ENCODE assay signal across 8 mouse cellular contexts in genomic region chr11:96829813-96830538, GRCm38 (mm10). TPM values are rescaled to one million over a fixed set of nuclear protein-coding genes. Genes with fewer than 3 reads are reported as not detected.
DNase-seq lines count a peak whose midpoint lies in the region; ATAC-seq and TF ChIP-seq lines count a peak whose summit lies in the region.

TSS of gene Nfe2l1 (minus strand) at chr11:96829968.

- peak within 1 kb of the TSS; percentile 87 for H3K4me2 ChIP-seq in forebrain, embryonic 16.5 days (ENCODE audit: low read length)
- peak within 1 kb of the TSS; percentile 95 for H3K4me2 ChIP-seq in lung, embryonic 14.5 days

- under 1% methylated on average over 51 of the region's 51 CpGs for WGBS in forebrain, embryonic 16.5 days
- under 1% methylated on average over 51 of the region's 51 CpGs for WGBS in lung, embryonic 14.5 days
- whole genome bisulfite sequencing in olfactory bulb, adult 2 months = under 1% methylated on average over 51 of the region's 51 CpGs
- WGBS in thymus, adult 2 months = under 1% methylated on average over 51 of the region's 51 CpGs

- peaks cover 6% of the 10 kb centered on the region for H3K27me3 ChIP-seq in G1E (ENCODE audit: insufficient read depth, low read length)
- H3K27me3 ChIP-seq in forebrain, embryonic 16.5 days (replicated peaks; ENCODE audit: control insufficient read depth, insufficient read depth, low read length) = no peaks in the 10 kb centered on the region
- no peaks in the 10 kb centered on the region for H3K27me3 ChIP-seq in lung, embryonic 14.5 days (ENCODE audit: insufficient read depth, low read length)
- no peaks in the 10 kb centered on the region for H3K27me3 ChIP-seq in thymus, adult 2 months (ENCODE audit: control insufficient read depth, insufficient read depth, low read length)

- intact Hi-C loops in heart, postnatal 36 days (cut with DNase I) = loop anchor here (1.0 to 5.0 kb wide), 2 partner anchors 41 to 137 kb away; partner anchors contain the start of gene Cbx1

- H3K9me3 ChIP-seq in G1E (replicated peaks) = no peaks in the 10 kb centered on the region
- no peaks in the 10 kb centered on the region for H3K9me3 ChIP-seq in forebrain, embryonic 16.5 days (ENCODE audit: control insufficient read depth, low read length)
- no peaks in the 10 kb centered on the region for H3K9me3 ChIP-seq in lung, embryonic 14.5 days (ENCODE audit: low read depth, low read length)

- H3K4me3 ChIP-seq in G1E (ENCODE audit: low read depth, low read length) = peak within 1 kb of the TSS; percentile 88
- peak within 1 kb of the TSS; percentile 89 for H3K4me3 ChIP-seq in forebrain, embryonic 16.5 days (replicated peaks; ENCODE audit: low read length)
- peak within 1 kb of the TSS; percentile 98 for H3K4me3 ChIP-seq in layer of hippocampus, adult 2 months
- peak within 1 kb of the TSS; percentile 84 for H3K4me3 ChIP-seq in lung, embryonic 14.5 days (ENCODE audit: low read depth, low read length)
- peak within 1 kb of the TSS; percentile 88 for H3K4me3 ChIP-seq in olfactory bulb, adult 2 months (ENCODE audit: insufficient read depth, low read depth, low read length)
- H3K4me3 ChIP-seq in thymus, adult 2 months (ENCODE audit: control insufficient read depth, insufficient read depth, low read length) = peak within 1 kb of the TSS; percentile 93

- H3K4me1 ChIP-seq in G1E (ENCODE audit: insufficient read depth, low read depth, low read length) = peaks cover 54% of the 10 kb centered on the region
- peaks cover 43% of the 10 kb centered on the region for H3K4me1 ChIP-seq in forebrain, embryonic 16.5 days (replicated peaks; ENCODE audit: control insufficient read depth, insufficient read depth, low read length)
- peaks cover 26% of the 10 kb centered on the region for H3K4me1 ChIP-seq in lung, embryonic 14.5 days (ENCODE audit: insufficient read depth)
- H3K4me1 ChIP-seq in olfactory bulb, adult 2 months (ENCODE audit: control insufficient read depth, insufficient read depth, low read length) = peaks cover 15% of the 10 kb centered on the region
- H3K4me1 ChIP-seq in thymus, adult 2 months (replicated peaks; ENCODE audit: control insufficient read depth, insufficient read depth, low read length) = peaks cover 5% of the 10 kb centered on the region

- H3K27ac ChIP-seq in forebrain, embryonic 16.5 days (ENCODE audit: low read length) = peak within 1 kb of the TSS; percentile 93
- H3K27ac ChIP-seq in layer of hippocampus, adult 2 months = peak within 1 kb of the TSS; percentile 99
- H3K27ac ChIP-seq in lung, embryonic 14.5 days (ENCODE audit: low read depth) = peak within 1 kb of the TSS; percentile 99
- H3K27ac ChIP-seq in olfactory bulb, adult 2 months (ENCODE audit: insufficient read depth, low read depth, low read length) = peak within 1 kb of the TSS; percentile 98
- peak within 1 kb of the TSS; percentile 67 for H3K27ac ChIP-seq in thymus, adult 2 months (ENCODE audit: control insufficient read depth, insufficient read depth, low read length)

- peak within 1 kb of the TSS; percentile 88 for H3K9ac ChIP-seq in forebrain, embryonic 16.5 days (replicated peaks; ENCODE audit: low read depth, low read length)
- H3K9ac ChIP-seq in lung, embryonic 14.5 days = peak within 1 kb of the TSS; percentile 94

- no peak for TF ChIP-seq CTCF in G1E (IDR thresholded peaks at IDR 0.05; ENCODE audit: low read depth, low read length)
- TF ChIP-seq CTCF in layer of hippocampus, adult 2 months (conservative IDR thresholded peaks at IDR 0.05) = no peak
- TF ChIP-seq CTCF in lung, embryonic 14.5 days (IDR thresholded peaks at IDR 0.05; ENCODE audit: low read depth) = no peak
- no peak for TF ChIP-seq CTCF in olfactory bulb, adult 2 months (IDR thresholded peaks at IDR 0.05; ENCODE audit: insufficient read depth, low read depth, low read length)
- peak; percentile 26; the same call in 1 of the 2 replicates for TF ChIP-seq CTCF in thymus, adult 2 months (IDR thresholded peaks at IDR 0.05; ENCODE audit: borderline replicate concordance, control insufficient read depth, extremely low read depth, insufficient read depth, low read length, poor library complexity)

- TF ChIP-seq POLR2A in olfactory bulb, adult 2 months (IDR thresholded peaks at IDR 0.05; ENCODE audit: insufficient read depth, low read depth, low read length) = peak; percentile 46; the same call in 1 of the 2 replicates
- TF ChIP-seq POLR2A in thymus, adult 2 months (IDR thresholded peaks at IDR 0.05; ENCODE audit: control insufficient read depth, extremely low read depth, insufficient read depth, low read length, poor library complexity) = peak; percentile 82

- DNase-seq in G1E (ENCODE audit: low spot score) = peak; percentile 99
- peak; percentile 96 to 100 for DNase-seq in cerebellum, adult 18-20 months
- DNase-seq in heart, postnatal 36 days = peak; percentile 95
- peak; percentile 95 to 100 for DNase-seq in layer of hippocampus, adult 2 months (ENCODE audit: low spot score in 2 of 2)
- peak; percentile 99 for DNase-seq in lung, embryonic 14.5 days
- DNase-seq in thymus, adult 2 months = peak; percentile 99

- peak; percentile 97 for ATAC-seq in G1E (ENCODE audit: extremely low read depth, insufficient number of reproducible peaks, low FRiP score, poor library complexity, severe bottlenecking)
- ATAC-seq in forebrain, embryonic 16.5 days = peak; percentile 100
- ATAC-seq in lung, embryonic 14.5 days (ENCODE audit: insufficient read depth) = peak; percentile 99

- peaks cover 33% of the 10 kb centered on the region for H3K36me3 ChIP-seq in G1E (replicated peaks)
- H3K36me3 ChIP-seq in forebrain, embryonic 16.5 days (ENCODE audit: control insufficient read depth, insufficient read depth) = no peaks in the 10 kb centered on the region
- H3K36me3 ChIP-seq in lung, embryonic 14.5 days (ENCODE audit: insufficient read depth) = peaks cover 30% of the 10 kb centered on the region
- H3K36me3 ChIP-seq in thymus, adult 2 months (ENCODE audit: control insufficient read depth, insufficient read depth, low read length) = no peaks in the 10 kb centered on the region; the same call in 1 of the 2 replicates

RNA-seq across cellular contexts. Expression of gene Nfe2l1, which starts in this region (rescaled TPM):
- total RNA-seq in G1E (2014; fragmentation: Nextera tagmentation) = 56.3 and 70.5 TPM in 2 replicates
- 22.5 and 24.0 TPM in 2 replicates for total RNA-seq in G1E (2017)
- 29.1 and 35.9 TPM in 2 replicates for polyA plus RNA-seq in G1E (2012)
- polyA plus RNA-seq in forebrain, embryonic 16.5 days (2015; fragmentation: Nextera tagmentation; extraction: Ambion mirVana) = 64.8 and 68.2 TPM in 2 replicates
- total RNA-seq in heart, postnatal 36 days (2021) = 100 to 1,000 TPM; 397 to 404 TPM
- 100 to 1,000 TPM; 221 to 229 TPM for total RNA-seq in layer of hippocampus, adult 2 months (2021)
- 34.6 and 39.5 TPM in 2 replicates for polyA plus RNA-seq in lung, embryonic 14.5 days (2014; fragmentation: Nextera tagmentation; extraction: Ambion mirVana)
- 349 TPM in 1 of 2 replicates, not detected in the other for polyA plus RNA-seq in olfactory bulb, adult 2 months (2012; ENCODE audit: insufficient read depth, insufficient read length, low replicate concordance, missing spikeins)
- polyA plus RNA-seq in thymus, adult 2 months (2012; rRNA removed) = 136 and 170 TPM in 2 replicates

Comparison
In these comparisons a context has a peak if more than half of its experiments do, and no peak if none do; other contexts are left out.
1. Peak in every context shown above with its lines: DNase-seq, ATAC-seq, H3K4me3 ChIP-seq and H3K27ac ChIP-seq.